Mouse (Mus musculus) brain, adult 2 months (tissue): ENCODE measurements around the gene Srsf9.
"Not testable (repeated sequence)": the region's sequence is repeated elsewhere in the genome, so short reads cannot be mapped to it uniquely, and the experiment has no call there.

Source experiments
- DNase-seq: peaks from one replicate; pipeline ENCODE4 v3.0.0; 2011; ENCODE audit warnings: low read depth, low spot score

Srsf9 gene

DNA sequence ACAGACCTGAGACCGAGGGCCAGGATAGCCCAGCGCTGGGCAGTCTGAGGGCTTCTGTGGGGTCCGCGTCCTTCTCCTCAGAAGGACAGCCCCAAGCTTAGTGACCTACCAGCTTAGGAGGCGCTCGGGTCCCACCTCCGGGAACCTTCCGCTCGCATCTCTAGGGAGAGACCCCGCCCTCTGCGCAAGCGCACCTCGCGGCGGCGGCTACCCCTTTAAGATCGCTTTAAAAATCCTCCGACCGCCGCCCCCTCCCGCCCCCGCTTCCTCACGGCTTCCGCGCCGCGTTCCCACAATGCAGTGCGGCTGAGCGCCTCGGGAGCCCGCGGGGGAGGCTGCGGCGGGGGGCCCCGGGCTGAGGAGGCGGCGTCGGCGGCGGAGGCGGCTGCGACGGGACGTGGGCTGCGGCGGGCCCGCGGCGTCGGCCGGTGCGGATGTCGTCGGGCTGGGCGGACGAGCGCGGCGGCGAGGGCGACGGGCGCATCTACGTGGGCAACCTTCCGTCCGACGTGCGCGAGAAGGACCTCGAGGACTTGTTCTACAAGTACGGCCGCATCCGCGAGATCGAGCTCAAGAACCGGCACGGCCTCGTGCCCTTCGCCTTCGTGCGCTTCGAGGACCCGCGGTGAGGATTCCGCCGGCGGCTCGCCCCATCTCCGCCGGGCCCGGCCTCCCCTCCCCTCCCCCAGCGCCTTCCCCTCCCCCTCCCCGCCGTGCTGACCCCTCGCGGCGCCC lies at the start of gene Srsf9:
Gene Srsf9 (plus strand): TSS at position 303 of the 735 bp plus-strand sequence.
- DNase-seq: peak; percentile 97

DNA sequence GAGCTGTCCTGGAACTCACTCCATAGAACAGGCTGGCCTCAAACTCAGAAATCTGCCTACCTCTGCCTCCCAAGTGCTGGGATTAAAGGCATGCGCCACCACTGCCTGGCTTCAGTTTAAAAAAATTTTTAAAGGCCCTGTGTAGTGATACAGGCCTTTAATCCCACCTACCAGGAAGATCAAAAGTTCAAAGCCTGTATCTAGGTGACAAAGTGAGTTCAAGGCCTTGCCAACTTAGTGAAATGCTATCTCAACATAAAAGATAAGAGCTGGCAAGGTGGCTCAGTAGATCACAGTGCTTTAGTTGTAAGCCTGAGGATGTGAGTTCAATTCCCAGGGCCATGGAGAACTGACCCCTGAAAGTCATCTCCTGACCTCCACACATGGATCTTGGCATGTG lies 48.9 kb upstream of the Srsf9 start:
- DNase-seq: no peak

DNA sequence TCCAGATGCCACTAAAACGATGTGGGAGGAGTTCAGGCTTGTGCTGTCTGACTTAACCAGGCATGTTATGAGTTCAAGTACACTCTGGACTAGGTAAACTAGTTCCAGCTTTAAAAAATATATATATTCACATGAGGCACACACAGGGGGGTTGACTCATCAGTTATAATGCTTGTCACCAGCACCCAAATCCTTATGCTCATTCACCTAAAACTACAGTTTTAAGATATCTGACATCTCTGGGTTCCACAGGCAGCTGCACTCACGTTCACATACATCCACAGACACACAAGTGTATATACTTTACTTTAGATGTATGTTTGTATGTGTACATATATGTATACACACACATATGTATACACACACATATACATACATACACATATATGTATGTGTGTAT lies 48.2 kb upstream of the Srsf9 start:
- no peak for DNase-seq

DNA sequence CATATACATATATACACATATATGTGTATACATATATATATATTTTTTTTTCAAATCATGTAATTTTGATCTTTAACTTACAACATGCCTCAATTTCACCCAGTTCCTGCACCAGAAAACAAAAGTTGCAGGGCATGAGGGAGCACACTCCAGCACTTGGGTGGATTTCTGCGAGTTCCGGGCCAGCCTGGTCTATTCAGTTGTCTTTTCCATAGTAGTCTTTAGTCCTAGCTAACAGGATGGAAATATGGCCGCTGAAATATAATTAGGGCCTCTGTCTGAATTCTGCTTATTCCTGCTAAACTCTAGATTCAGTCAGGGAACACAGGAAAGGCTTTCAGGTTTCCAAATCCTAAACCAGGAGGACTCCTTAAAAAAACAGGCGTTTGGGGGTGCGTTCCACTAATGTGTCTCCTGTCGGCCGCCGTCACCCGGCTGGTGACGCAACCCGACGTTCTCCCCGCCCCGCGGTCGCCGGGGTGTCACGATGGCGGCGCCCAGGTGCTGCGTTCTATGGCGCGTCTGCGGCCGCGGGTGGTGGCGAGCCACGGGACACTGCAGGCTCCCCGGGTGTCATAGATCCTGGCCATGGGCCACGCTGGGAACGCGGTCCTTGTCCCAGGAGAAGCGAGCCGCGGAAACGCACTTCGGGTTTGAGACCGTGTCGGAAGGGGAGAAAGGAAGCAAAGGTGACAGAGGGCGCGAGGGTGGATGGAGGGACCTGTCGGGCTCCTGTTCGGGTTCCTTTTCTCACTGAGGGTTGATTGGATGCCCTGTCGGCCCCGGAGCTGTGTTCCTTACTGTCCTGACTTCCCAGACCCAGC lies 47.5 kb upstream of the Srsf9 start, which contains the start of gene Coq5:
Gene Coq5 (plus strand): TSS at position 441 of the 824 bp plus-strand sequence.
- DNase-seq: peak; percentile 93

DNA sequence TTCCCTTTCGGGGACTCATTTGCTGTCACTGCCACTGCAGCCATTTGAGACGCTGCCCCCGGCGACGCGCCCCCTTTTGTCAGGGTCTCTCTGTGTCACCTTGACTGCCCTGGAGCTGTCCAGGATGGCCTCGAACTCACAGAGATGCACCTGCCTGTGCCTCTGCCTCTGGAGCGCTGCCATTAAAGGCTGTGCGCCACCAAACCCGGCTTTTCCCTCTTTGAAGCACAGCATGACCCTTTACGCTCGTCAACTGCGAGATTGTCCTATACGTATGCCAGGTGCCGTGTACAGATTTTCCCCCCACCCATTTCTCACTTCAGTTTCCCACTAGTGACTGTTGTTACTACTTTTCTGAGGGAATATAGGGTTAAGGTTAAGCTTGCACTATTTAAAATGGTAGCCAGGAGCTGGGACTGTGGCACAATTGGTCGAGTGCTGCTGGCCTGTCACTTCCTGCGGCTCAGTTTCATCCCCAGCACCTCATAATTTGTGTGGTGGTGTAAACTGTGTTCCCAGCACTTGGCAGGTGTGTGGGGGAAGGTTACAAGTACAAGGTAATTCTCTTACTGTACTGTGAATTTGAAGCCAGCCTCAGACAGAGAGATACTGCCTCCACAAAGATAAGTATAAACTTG lies 46.8 kb upstream of the Srsf9 start:
- no peak for DNase-seq

DNA sequence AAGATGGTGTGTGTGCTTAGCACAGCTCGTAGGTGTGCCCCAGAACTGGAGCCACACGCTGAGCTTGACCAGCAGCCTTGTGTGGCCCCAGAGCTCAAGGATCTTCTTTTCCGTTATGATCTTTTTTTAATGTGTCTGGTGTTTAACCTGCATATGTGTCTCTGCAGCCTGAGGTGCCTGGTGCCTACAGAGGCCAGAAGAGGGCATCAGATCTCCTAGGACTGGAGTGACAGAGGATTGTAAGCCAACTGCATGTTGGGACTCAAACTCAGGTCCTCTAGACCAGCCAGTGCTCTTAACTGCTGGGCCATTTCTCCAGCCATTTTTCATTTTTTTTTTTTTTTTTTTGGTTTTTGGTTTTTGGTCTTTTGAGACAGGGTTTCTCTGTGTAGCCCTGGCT lies 42.2 kb upstream of the Srsf9 start:
- peak; percentile 39 for DNase-seq

DNA sequence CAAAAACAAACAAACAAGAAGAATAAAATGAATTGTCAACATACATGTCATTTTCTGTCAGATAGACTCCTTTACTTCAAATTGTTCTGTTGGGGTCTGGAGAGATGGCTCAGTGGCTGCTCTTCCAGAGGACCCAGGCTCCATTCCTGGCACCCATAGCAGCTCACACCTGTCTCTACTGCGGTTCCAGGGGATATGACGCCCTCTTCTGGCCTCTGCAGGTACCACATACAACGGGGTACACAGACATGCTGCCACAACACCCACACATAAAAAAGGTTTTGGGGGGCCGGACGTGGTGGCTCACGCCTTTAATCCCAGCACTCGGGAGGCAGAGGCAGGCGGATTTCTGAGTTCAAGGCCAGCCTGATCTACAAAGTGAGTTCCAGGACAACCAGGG lies 32.8 kb upstream of the Srsf9 start:
- no peak for DNase-seq

DNA sequence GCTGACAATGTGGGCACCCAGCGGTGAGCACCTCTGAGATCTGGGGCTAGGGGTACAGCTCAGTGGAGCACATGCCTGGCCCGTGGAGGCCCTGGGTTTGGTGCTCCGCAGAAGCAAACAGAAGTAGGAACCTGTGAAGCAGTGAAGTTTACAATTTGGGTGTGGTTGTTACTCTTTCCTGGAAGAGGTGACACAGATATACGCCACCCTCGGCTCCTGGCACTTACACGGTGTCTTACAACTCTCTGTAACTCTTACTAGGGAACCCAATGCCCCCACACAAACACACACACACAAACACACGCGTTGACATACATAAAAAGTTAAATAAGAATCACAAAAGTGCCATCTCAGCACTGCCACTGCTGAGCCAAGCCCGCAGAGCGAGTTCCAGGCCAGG lies 30.6 kb upstream of the Srsf9 start:
- no peak for DNase-seq

DNA sequence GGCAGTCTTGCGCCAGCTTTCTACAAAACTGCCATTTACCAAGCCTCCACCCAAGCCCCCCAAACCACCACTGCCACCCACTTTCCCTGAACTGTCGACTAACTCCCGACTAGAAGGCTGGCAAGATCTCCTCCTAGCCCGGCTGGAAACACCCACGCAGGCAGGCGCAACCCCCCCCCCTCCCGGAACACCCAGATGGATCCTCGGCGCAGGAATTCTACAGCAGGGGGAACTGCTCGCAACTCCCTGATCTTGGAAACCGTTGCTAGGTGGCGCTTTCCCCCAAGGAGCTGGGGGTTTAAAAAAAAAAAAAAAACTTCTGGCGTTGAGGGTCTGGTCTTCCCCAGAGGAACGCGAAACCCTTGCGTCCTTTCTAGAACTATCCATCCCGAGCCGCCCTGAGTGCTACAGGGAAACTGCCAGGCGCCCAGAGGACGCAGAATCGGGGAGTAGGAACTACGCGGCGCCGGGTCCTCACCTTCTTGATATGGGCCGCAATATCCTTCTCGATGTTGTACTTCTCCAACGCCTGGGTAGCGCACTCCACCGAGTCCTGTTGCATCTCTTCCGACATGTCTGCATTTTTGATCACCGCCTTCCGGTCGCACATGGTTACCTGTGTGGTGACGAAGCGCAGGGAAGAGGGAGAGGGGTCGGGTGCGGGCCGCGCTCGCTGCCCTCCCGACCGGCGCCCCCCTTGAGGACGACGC lies 26.8 kb upstream of the Srsf9 start:
- peak; percentile 97 for DNase-seq

DNA sequence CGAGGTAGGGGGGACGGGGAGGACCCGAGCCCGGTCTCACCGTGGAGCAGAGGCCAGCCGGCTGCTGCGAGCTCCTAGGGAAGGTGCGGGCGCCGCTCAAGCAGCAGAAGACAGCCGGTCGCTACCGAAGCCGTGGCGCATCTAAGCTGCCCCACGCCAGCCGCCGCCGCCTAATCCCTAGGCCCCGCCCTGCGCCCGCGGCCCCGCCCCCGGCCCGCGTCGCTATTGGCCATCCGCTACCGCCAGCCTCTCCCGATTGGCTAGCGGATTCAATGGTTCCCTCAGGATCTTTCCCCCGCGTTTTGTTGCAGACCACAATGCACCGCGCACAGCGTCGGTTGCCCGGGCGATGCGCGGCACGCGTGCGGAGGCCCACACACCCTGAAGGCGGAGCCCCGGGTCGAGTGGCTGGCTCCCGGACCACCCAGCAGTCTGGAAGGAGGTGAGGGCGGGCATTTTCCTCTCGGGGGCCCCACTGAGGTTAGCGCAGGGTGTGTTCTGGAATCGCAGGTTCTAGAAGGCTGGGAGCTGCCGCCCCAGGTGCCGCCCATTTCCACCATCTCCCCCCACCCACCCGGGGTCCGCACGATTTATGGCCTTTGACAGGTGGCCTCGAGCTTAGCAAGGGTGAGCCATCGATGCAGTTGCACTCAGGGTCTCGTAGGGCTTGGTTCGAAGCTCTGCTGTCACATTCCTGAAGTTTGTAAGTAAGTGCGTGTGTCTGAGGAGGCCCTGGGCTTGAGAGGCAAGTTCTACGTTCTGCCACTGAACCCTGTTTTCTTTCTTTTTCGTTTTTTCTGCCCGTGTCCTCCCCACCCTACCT lies 26.0 kb upstream of the Srsf9 start, which contains the start of gene Dynll1:
Gene Dynll1 (minus strand): TSS at position 208 of the 823 bp plus-strand sequence.
- peak; percentile 99 for DNase-seq

DNA sequence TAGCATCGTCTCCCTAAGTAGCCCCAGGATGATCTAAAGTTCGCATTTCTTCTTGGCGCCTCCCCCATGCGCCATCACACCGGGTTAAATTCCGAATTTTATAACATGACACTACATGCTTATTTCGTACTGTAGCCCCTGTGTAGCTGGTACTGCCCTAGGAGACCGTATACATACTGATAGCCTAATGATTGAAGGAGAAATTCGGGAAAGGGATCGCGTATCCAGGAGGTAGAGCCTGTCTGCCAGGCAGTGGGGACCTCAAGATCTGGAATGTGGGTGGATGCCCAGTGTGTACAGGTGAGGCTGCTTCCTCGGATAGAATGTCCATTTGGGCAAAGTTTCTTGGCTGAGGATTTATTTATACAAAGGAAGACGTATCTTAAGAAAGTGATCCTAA lies 25.4 kb upstream of the Srsf9 start:
- no peak for DNase-seq

DNA sequence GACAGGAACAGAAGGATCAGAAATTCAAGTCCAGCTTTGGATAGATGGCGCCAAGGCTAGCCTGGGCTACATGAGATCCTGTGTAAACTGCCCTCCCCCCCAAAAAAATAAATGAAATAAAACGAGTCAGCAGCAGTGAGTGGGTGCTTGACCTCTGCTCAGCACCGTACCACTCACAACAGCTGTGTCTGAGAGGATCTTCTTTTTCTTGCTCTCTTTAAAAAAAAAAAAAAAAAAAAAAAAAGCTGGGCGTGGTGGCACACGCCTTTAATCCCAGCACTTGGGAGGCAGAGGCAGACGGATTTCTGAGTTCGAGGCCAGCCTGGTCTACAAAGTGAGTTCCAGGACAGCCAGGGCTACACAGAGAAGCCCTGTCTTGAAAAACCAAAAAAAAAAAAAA lies 24.8 kb upstream of the Srsf9 start:
- not testable (repeated sequence) for DNase-seq

DNA sequence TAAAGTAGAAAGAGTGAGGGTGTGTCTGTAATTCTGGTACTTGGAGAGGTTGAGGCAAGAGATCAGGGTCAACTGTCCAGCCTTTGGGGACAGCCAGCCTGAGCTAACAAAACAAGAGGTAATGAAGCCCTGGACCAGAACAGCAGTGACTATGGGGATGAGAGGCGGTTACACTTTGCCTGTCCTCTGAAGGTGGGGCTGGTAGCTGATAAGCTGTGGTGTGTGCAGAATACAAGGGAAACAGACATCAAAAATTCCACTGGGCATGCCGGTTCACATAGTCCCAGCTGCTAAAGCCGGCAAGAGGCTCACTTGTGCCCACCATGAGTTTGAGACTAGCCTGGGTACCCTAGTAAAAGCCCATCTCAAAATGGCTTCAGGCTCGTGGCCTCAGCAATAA lies 14.6 kb upstream of the Srsf9 start:
- DNase-seq: no peak

DNA sequence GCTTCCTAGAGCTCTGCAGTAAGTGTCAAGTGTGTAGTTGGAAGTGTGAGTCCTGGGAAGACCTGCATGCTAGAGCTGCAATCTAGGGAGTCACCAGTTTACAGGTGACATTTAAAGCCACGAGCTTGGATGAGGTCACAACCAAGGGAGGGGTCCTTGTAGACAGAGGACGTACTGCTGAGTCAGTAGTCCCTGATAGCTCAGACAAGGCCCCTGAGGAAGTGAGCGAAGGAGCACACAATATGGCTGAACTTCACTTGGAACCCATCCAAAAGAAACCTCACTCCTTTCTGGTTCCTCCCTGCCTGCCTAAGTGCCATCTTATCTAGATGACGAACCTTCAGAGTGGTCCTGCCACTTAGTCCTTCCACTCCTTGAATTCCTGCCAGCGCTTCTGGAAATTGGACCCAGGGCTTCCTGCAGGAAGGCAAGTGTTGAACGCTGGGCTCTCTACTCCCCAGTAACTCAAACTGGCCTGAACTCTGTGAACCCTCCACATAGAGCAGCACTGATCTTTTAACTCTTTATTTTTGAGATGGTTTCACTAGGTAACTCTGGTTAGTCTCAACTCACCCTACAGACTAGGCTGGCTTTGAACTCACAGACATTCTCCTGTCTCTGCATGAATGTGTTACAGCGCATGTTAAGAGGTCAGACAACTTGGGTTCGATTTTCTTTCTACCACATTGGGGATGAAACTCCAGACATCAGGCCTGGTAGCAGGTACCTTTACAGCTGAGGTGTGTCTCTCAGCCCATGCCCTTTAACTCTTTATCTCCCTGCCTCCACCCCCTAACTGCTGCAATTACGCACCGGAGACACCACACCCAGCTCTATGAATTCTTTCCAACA lies 13.9 kb upstream of the Srsf9 start:
- DNase-seq: no peak

DNA sequence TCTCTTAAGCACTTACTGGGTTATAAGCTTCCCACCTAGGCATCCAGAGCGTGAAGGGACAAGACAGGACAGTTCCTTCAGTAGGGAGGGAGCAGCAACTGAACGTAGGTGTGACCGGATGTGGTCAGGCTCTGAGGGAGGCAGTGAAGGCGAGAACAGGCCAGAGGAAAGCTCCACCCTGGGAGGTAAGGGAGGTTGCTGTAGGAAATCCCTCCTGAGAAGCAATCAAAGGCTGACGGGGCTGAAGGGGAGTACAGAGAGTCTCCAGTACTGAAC lies 13.4 kb upstream of the Srsf9 start:
- no peak for DNase-seq

DNA sequence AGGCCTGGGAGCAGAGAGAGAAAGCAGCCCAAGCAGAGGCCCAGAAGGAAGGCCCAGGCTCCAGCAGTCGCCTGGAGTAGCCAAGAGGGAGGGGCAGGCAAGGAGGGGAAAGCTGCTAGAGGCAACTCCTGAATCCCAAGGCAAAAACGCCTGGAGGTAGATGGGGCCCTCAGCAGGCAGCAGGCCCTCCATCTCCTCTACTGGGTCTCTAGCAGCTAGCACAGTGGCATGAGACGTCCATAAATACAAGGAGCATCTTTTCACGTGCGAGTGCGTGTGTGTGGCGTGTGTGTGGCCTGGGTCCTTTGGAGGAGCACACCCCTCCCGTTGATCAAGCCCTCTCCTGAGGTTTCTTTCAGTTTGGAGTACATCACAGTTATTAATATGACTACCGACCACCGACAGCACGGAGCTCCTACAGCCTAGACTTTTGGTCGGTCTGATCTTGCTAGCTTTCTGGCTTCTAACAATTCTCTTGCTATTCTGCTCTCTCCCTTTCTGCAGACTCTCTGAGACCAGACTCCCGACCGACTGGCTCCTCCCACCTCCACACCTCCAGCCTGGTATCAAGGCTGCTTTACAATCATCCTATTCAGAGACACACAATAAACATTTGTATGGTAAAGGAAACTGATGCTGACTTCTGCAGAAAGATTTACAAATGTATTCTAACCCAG lies 9.9 kb upstream of the Srsf9 start:
- peak; percentile 62 for DNase-seq

DNA sequence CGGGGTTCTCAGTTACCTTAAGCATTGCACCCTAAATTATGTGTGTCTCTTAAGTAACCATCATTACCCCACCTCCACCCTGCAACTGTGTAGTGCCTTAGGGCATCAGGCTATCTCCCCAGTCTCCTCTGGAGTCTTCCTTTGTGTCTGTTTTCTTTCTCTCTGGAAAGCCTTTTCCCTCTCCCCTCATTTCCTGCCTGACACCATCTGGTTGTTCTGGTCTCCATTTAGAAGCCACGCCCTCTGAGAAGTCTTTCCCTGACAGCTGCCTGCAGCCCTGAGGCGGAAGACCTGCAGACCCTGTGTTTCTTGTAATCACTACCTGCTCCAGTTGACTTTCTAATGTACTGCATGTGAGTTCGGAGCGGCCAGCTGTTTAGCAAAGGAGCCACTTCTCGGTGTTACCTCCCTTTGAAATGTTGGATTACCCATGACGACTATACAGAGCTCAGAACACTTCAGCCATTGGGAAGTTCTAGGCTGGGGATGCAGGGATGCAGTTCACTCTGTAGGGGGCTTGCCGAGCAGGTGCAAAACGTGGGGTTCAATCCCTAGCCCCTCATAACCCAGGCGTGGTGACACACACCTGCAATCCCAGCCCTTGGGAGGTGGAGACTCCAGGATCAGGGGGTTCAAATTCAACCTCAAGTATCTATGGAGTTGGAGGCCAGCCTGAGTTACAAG lies 9.2 kb upstream of the Srsf9 start:
- DNase-seq: peak; percentile 54

DNA sequence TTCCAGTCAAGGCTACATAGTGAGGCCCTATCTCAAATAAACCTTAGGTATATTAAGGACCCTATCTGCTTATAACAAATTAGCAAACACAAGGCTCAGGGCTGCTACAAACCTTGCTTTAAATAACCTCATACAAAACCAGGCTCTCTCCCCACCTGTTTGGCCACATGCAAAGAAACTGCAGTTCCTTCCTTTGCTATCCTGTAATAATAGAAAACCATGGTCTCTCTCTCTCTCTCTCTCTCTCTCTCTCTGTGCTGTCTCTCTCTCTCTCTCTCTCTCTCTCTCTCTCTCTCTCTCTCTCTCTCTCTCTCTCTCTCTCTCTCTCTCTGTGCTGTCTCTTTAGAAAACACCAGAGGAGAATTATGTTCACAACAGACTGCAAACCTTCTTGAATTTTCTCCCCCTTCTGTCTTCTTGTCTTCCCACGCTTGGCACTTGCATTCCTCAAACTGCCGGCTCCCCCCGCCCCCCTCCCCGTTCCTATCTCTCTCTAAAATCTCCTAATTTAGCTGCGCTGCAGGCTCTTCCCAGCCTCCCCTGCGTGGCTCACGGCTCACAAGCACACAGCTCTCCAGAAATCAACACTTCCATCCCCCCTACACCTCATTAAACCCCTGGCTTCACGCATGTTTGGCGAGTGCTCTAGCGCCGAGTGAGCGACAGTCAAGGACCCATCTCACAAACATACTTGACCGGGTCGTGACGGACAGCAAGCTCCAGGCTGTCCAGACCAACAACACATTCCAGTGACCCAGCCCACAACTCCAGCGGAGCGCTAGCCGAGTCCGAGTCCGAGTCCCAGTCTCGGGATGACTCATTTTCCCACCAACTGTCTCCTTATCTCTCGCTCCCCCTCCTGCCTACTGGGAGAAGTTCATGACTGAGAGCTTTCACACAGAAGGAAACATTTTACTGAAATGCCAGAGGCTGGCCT lies 7.7 kb upstream of the Srsf9 start:
- peak; percentile 96 for DNase-seq
